Mouse (Mus musculus) limb, embryonic 11.5 days (tissue): ENCODE data around the gene Gnaz. TPM values are rescaled to one million over a fixed set of nuclear protein-coding genes. Genes with fewer than 3 reads are reported as not detected.

Experiments used
- ATAC-seq: fragments of 200-750 bp; cut with Nextera tagmentation; 2 replicates; pipeline ENCODE4 v1.8.0; 2017; ENCODE audit warnings: low read depth; ENCODE audit not compliant: insufficient number of reproducible peaks, low FRiP score, low TSS enrichment
- DNase-seq: peaks from one replicate; pipeline ENCODE4 v3.0.0-alpha.2; 2015; ENCODE audit warnings: low spot score
- H3K27ac ChIP-seq: fragments of 300-500 bp; sonication (generic); replicated peaks from 2 replicates; pipeline ENCODE4 v1.5.1; 2014; ENCODE audit warnings: low read depth, mild to moderate bottlenecking, low read length
- H3K27me3 ChIP-seq: fragments of 300-500 bp; sonication (generic); 2 replicates; pipeline ENCODE4 v1.6.1; 2014; ENCODE audit warnings: mild to moderate bottlenecking, low read length, mixed read lengths; ENCODE audit not compliant: control insufficient read depth, insufficient read depth
- H3K36me3 ChIP-seq: fragments of 300-500 bp; sonication (generic); 2 replicates; pipeline ENCODE4 v1.6.1; 2014; ENCODE audit warnings: mild to moderate bottlenecking, low read length, moderate library complexity, mixed read lengths; ENCODE audit not compliant: control insufficient read depth, insufficient read depth
- H3K4me1 ChIP-seq: fragments of 300-500 bp; sonication (generic); 2 replicates; pipeline ENCODE4 v1.6.1; 2014; ENCODE audit warnings: low read length, mixed read lengths; ENCODE audit not compliant: control insufficient read depth, insufficient read depth
- H3K4me2 ChIP-seq: fragments of 300-500 bp; sonication (generic); 2 replicates; pipeline ENCODE4 v1.6.1; 2014; ENCODE audit warnings: low read depth, mild to moderate bottlenecking, moderate library complexity; ENCODE audit not compliant: severe bottlenecking
- H3K4me3 ChIP-seq: fragments of 300-500 bp; sonication (generic); 2 replicates; pipeline ENCODE4 v1.5.1; 2014; ENCODE audit warnings: low read depth, low read length
- H3K9ac ChIP-seq: fragments of 300-500 bp; sonication (generic); 2 replicates; pipeline ENCODE4 v1.6.1; 2014; ENCODE audit warnings: mild to moderate bottlenecking, low read length
- H3K9me3 ChIP-seq: fragments of 300-500 bp; sonication (generic); 2 replicates; pipeline ENCODE4 v1.6.1; 2016; ENCODE audit warnings: low read length; ENCODE audit not compliant: control insufficient read depth
- WGBS: fragments of 180-500 bp; shearing (Covaris S2); extraction: QIAGEN DNeasy Blood & Tissue Kit; methylation state at CpG from one replicate; pipeline ENCODE4 v1.1.7; 2014; 5-methylcytosine and 5-hydroxymethylcytosine counted together
- polyA plus RNA-seq: library from polyadenylated mRNA; unstranded; fragments of >200 nt; fragmentation: Nextera tagmentation; extraction: Ambion mirVana; gene quantifications from 2 replicates; pipeline ENCODE4 v1.2.1, GENCODE M21; 2014

Gnaz gene
- polyA plus RNA-seq, 1 experiment from 2014 or later = 3.1 TPM

DNA sequence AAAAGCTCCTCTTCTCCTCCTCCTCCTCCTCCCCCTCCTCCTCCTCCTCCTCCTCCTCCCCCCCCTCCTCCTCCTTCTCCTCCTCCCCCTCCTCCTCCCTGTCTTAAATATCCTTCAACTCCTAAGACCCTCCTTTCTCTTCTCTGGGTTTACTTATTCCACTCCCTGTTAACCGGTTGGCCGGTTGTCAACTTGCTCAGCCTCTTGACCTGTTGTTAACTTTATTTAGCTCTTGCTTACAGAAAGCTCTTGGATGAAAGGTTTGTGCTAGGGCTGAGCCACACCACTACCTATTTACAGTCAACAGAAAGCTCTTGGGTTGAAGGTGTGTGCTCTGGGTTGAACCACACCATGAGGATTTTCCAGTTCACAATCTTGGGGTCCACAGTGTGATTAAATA, 53.3 kb downstream of the Gnaz start:
- no peaks in the 10 kb centered on the region for H3K27me3 ChIP-seq

GRCm38 (mm10) chr10:75021138-75021537, 54.2 kb downstream of the Gnaz start:
- ATAC-seq = no peak; the same call in 1 of the 2 replicates

More for the DNA sequence above, 53.3 kb downstream of the Gnaz start:
- ATAC-seq = no peak
- DNase-seq = no peak
- H3K9me3 ChIP-seq = no peaks in the 10 kb centered on the region
- no peak overlapping the region for H3K27ac ChIP-seq
- H3K36me3 ChIP-seq = no peaks in the 10 kb centered on the region
- H3K4me1 ChIP-seq = no peaks in the 10 kb centered on the region
- no peak overlapping the region for H3K4me3 ChIP-seq
- H3K4me2 ChIP-seq = no peak overlapping the region
- no peak overlapping the region for H3K9ac ChIP-seq
- WGBS = 71% methylated on average over 2 of the region's 2 CpGs

DNA sequence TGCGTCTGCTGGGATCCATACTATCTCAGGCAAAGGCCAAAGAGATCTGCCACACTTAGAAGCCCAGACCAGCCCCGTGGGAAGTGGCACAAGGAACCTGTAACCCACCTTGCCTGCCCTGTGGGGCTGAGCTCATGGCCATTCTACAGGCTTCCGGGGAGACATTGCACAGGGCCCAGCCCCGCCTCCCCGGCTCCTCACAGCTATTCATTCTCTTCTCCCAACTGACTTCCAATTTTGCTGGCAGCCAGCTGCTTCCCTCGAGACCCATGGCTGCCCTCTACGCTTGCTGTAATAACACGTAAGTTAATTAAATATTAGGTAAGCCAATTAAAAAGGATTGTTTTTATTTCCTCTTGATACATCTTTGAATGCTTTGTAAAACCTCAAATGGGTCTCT, 59.5 kb downstream of the Gnaz start:
- no peaks in the 10 kb centered on the region for H3K4me1 ChIP-seq
- H3K27ac ChIP-seq = no peak overlapping the region
- no peak for ATAC-seq
- no peak overlapping the region for H3K4me2 ChIP-seq
- no peak overlapping the region for H3K4me3 ChIP-seq
- DNase-seq = no peak
- H3K9ac ChIP-seq = no peak overlapping the region
- no peaks in the 10 kb centered on the region for H3K36me3 ChIP-seq
- WGBS = 76% methylated on average over 8 of the region's 8 CpGs
- H3K27me3 ChIP-seq = no peaks in the 10 kb centered on the region
- no peaks in the 10 kb centered on the region for H3K9me3 ChIP-seq

More at GRCm38 (mm10) chr10:75021138-75021537, 54.2 kb downstream of the Gnaz start:
- Histone ChIP-seq H3K4me2 (no peak overlapping the region), H3K36me3 (no peaks in the 10 kb centered on the region), H3K27ac (no peak overlapping the region), H3K4me3 (no peak overlapping the region), H3K4me1 (no peaks in the 10 kb centered on the region), H3K9me3 (no peaks in the 10 kb centered on the region), H3K27me3 (no peaks in the 10 kb centered on the region), H3K9ac (no peak overlapping the region)
- DNase-seq = peak; percentile 87
- 12% methylated on average over 6 of the region's 6 CpGs for WGBS

DNA sequence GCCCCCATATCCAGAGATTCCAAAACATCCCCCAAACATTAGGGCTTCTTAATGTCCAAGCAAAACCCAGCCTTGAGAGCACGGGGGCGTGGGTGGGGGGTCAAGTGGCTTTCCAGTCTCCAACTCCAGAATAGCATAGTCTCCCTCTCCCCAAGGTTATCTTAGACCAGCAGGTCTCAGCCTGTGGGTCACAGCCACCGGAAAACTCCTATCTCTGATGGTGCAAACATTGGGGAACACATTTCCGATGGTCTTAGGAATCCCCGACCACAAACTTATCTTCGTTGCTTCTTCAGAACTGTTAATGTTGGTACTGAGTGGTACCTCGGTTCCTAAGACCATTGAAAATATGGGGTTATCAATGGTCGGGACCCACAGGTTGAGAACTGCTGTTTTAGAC, 61.8 kb downstream of the Gnaz start:
- H3K4me3 ChIP-seq = no peak overlapping the region
- WGBS = 91% methylated on average over 8 of the region's 8 CpGs
- H3K36me3 ChIP-seq = no peaks in the 10 kb centered on the region
- no peaks in the 10 kb centered on the region for H3K27me3 ChIP-seq
- no peak overlapping the region for H3K9ac ChIP-seq
- no peak for ATAC-seq
- H3K4me1 ChIP-seq = peaks cover 6% of the 10 kb centered on the region; the same call in 1 of the 2 replicates
- H3K27ac ChIP-seq = no peak overlapping the region
- no peak for DNase-seq
- H3K9me3 ChIP-seq = no peaks in the 10 kb centered on the region
- no peak overlapping the region for H3K4me2 ChIP-seq

DNA sequence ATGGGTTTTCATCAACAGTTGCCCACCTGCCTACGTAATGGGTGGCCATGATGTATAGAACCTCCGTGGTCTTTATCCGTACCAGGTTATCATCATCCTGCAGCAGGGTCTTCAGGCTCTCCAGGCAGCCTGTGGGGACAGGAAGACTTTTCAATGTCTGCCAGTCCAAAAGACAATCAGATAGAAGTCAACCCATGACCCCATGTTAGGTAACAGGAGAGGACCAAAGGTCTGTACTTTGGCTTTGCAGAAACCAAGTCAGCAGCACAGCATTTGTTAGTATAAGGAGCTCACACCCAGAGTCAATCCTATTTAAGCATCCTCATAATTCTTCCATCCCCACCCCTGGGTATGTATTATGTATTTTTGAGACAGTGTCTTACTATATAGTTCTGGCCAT, 62.7 kb downstream of the Gnaz start:
- no peak for DNase-seq
- H3K4me2 ChIP-seq = no peak overlapping the region
- no peaks in the 10 kb centered on the region for H3K9me3 ChIP-seq

GRCm38 (mm10) chr10:75030234-75030633, 63.3 kb downstream of the Gnaz start:
- H3K9ac ChIP-seq = no peak overlapping the region
- no peaks in the 10 kb centered on the region for H3K36me3 ChIP-seq
- no peaks in the 10 kb centered on the region for H3K27me3 ChIP-seq
- H3K27ac ChIP-seq = no peak overlapping the region
- 82% methylated on average over 3 of the region's 3 CpGs for WGBS
- H3K4me2 ChIP-seq = no peak overlapping the region
- H3K4me3 ChIP-seq = no peak overlapping the region
- peaks cover 6% of the 10 kb centered on the region; the same call in 1 of the 2 replicates for H3K4me1 ChIP-seq
- no peak for ATAC-seq
- H3K9me3 ChIP-seq = no peaks in the 10 kb centered on the region
- no peak for DNase-seq

More for the DNA sequence above, 62.7 kb downstream of the Gnaz start:
- WGBS = 91% methylated on average over 3 of the region's 3 CpGs
- Histone ChIP-seq H3K9ac (no peak overlapping the region), H3K27me3 (no peaks in the 10 kb centered on the region), H3K27ac (no peak overlapping the region), H3K4me3 (no peak overlapping the region), H3K4me1 (peaks cover 6% of the 10 kb centered on the region; the same call in 1 of the 2 replicates), H3K36me3 (no peaks in the 10 kb centered on the region)
- no peak for ATAC-seq

- Histone ChIP-seq H3K27me3 (no peaks in the 10 kb centered on the region), H3K36me3 (no peaks in the 10 kb centered on the region), H3K9ac (no peak overlapping the region), H3K4me1 (peaks cover 6% of the 10 kb centered on the region), H3K4me3 (no peak overlapping the region), H3K4me2 (no peak overlapping the region), H3K9me3 (no peaks in the 10 kb centered on the region), H3K27ac (no peak overlapping the region)
- DNase-seq (no peak), ATAC-seq (no peak)
- WGBS = 72% methylated on average over 5 of the region's 5 CpGs
Observed at GRCm38 (mm10) chr10:75031345-75032114, 64.6 kb downstream of the Gnaz start.

GRCm38 (mm10) chr10:75032395-75032794, 65.4 kb downstream of the Gnaz start, which contains the start of gene Rsph14:
TSS of gene Rsph14 (minus strand) at chr10:75032586.
- Histone ChIP-seq H3K9ac (no peak within 1 kb of the TSS), H3K27ac (no peak within 1 kb of the TSS), H3K9me3 (no peaks in the 10 kb centered on the region), H3K4me3 (no peak within 1 kb of the TSS), H3K4me1 (peaks cover 6% of the 10 kb centered on the region), H3K4me2 (no peak within 1 kb of the TSS), H3K36me3 (no peaks in the 10 kb centered on the region), H3K27me3 (no peaks in the 10 kb centered on the region)
- DNase-seq (peak; percentile 65), ATAC-seq (no peak)
- WGBS = 32% methylated on average over 10 of the region's 10 CpGs
